Mouse (Mus musculus) liver, postnatal 0 days (tissue): ENCODE data around the gene Ift122.
"Not testable (repeated sequence)": the region's sequence is repeated elsewhere in the genome, so short reads cannot be mapped to it uniquely, and the experiment has no call there.

Experiments used
- CTCF ChIP-seq: sonication (generic); IDR thresholded peaks from 2 replicates; pipeline ENCODE4 v1.5.1; 2016; ENCODE audit warnings: antibody characterized with exemption, low read depth
- EP300 ChIP-seq: IDR thresholded peaks from 2 replicates; pipeline ENCODE4 v1.6.1; 2016; ENCODE audit warnings: antibody characterized with exemption, low read depth, mild to moderate bottlenecking

GRCm38 (mm10) chr6:115823850-115824464, 29.3 kb upstream of the Ift122 start:
- peak; percentile 85 for TF ChIP-seq CTCF
- TF ChIP-seq EP300 = not testable (repeated sequence)
